Mouse (Mus musculus) cortical plate, adult 2 months (tissue): ENCODE data around the gene Ccdc144b.

Source experiments
- CTCF ChIP-seq: fragments of 200-500 bp; IDR thresholded peaks from 2 replicates; pipeline ENCODE4 v1.5.1; 2011; ENCODE audit warnings: mild to moderate bottlenecking, control low read depth, low read length; ENCODE audit not compliant: insufficient read depth; ENCODE audit errors: extremely low read depth
- POLR2A ChIP-seq: fragments of 200-500 bp; IDR thresholded peaks from 2 replicates; pipeline ENCODE4 v1.6.1; 2011; ENCODE audit warnings: mild to moderate bottlenecking, low read length, control low read depth; ENCODE audit not compliant: insufficient read depth; ENCODE audit errors: extremely low read depth

DNA sequence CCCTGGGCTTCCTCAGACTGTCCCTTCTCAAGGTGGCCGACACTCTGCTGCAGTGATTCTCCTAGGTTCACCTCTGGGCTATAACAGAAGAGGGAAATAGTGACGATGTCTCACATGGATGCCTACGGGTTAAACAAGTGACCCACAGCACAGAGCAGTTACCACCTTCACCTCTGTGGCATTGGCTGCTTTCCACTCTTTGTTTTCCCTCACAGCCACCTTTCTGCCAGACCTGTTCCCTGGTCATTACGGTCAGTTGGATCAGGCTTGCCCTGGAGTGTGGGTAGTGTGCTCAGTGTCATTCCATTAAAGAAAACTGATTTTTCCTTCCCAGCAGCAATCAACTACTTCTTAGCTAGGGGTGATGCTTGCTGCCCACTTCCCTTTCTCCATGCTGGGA, 29.5 kb upstream of the Ccdc144b start:
- TF ChIP-seq POLR2A (no peak), CTCF (no peak)
